Mouse (Mus musculus) layer of hippocampus, postnatal 14 days (tissue): ENCODE measurements around the gene Mapk8ip2. TPM values are rescaled to one million over a fixed set of nuclear protein-coding genes. Genes with fewer than 3 reads are reported as not detected.
"Not testable (repeated sequence)": the region's sequence is repeated elsewhere in the genome, so short reads cannot be mapped to it uniquely, and the experiment has no call there.

ENCODE experiments used
- DNase-seq, 2 experiments: peaks; one replicate each; pipeline ENCODE4 v3.0.0; 2021 to 2022; ENCODE audit warnings: low spot score in 2 of 2, mixed read lengths in 1 of 2
- long read RNA-seq, 2 experiments: library from polyadenylated mRNA; stranded (forward); transcript quantifications; one replicate each; pipeline ENCODE4 v2.0.0; 2021
- total RNA-seq, 2 experiments: library from RNA; stranded (reverse); gene quantifications; 2 replicates each; pipeline ENCODE4 v1.2.3; 2021

Gene Mapk8ip2
- 100 to 1,000 TPM; 195 to 198 TPM for total RNA-seq
- long read RNA-seq, experiment 1, full-length matches to known transcripts, result 75 of 127 reads
- long read RNA-seq, experiment 1, partial matches to known transcripts, result 32 of 127 reads
- long read RNA-seq, experiment 1, other reads (novel, unspliced or antisense), result 20 of 127 reads
- long read RNA-seq, experiment 2, full-length matches to known transcripts, result 99 of 164 reads
- long read RNA-seq, experiment 2, partial matches to known transcripts, result 52 of 164 reads
- long read RNA-seq, experiment 2, other reads (novel, unspliced or antisense), result 13 of 164 reads

- DNase-seq, result peak in 1 of 2 experiments; percentile 67
These were observed at the start of gene Mapk8ip2 for GRCm38 (mm10) chr15:89453865-89454478. Gene Mapk8ip2 (plus strand): TSS chr15:89453913.

GRCm38 (mm10) chr15:89404831-89405623, 48.7 kb upstream of the Mapk8ip2 start:
- DNase-seq, result no peak

GRCm38 (mm10) chr15:89406691-89407090, 47.0 kb upstream of the Mapk8ip2 start:
- DNase-seq, result no peak

- DNase-seq, result no peak
These were observed 43.6 kb upstream of the Mapk8ip2 start, which contains the start of gene Syce3 for GRCm38 (mm10) chr15:89410118-89410517. Gene Syce3 (minus strand): TSS chr15:89410503.

GRCm38 (mm10) chr15:89415282-89415681, 38.4 kb upstream of the Mapk8ip2 start:
- DNase-seq, result no peak

- DNase-seq, result no peak
These were observed 31.8 kb upstream of the Mapk8ip2 start for GRCm38 (mm10) chr15:89421938-89422337.

- DNase-seq, result no peak
These were observed 29.1 kb upstream of the Mapk8ip2 start for GRCm38 (mm10) chr15:89424621-89425020.

GRCm38 (mm10) chr15:89425711-89426121, 28.0 kb upstream of the Mapk8ip2 start, which contains the start of gene Cpt1b:
Gene Cpt1b (minus strand): TSS chr15:89425863.
- DNase-seq, result no peak

GRCm38 (mm10) chr15:89426716-89427115, 27.0 kb upstream of the Mapk8ip2 start:
- no peak for DNase-seq

- DNase-seq, result no peak
These were observed 25.4 kb upstream of the Mapk8ip2 start for GRCm38 (mm10) chr15:89428136-89428790.

GRCm38 (mm10) chr15:89428821-89429351, 24.8 kb upstream of the Mapk8ip2 start:
- DNase-seq, result no peak

- DNase-seq, result peak; percentile 91 to 95
These were observed 24.1 kb upstream of the Mapk8ip2 start, which contains the start of the genes C730034F03Rik, Gm44502 and Chkb for GRCm38 (mm10) chr15:89429352-89430221. Gene C730034F03Rik (plus strand): TSS chr15:89429589. Gene Gm44502 (minus strand): TSS chr15:89429696. Gene Chkb (minus strand): TSS chr15:89429908.

- DNase-seq, result no peak
These were observed 23.4 kb upstream of the Mapk8ip2 start for GRCm38 (mm10) chr15:89430341-89430740.

GRCm38 (mm10) chr15:89430771-89431170, 22.9 kb upstream of the Mapk8ip2 start:
- DNase-seq, result not testable (repeated sequence)

GRCm38 (mm10) chr15:89431271-89431670, 22.4 kb upstream of the Mapk8ip2 start:
- DNase-seq, result no peak

GRCm38 (mm10) chr15:89431806-89432205, 21.9 kb upstream of the Mapk8ip2 start:
- DNase-seq, result no peak

GRCm38 (mm10) chr15:89432946-89433345, 20.8 kb upstream of the Mapk8ip2 start:
- DNase-seq, result no peak

GRCm38 (mm10) chr15:89434136-89434535, 19.6 kb upstream of the Mapk8ip2 start:
- DNase-seq, result no peak

GRCm38 (mm10) chr15:89435878-89436277, 17.8 kb upstream of the Mapk8ip2 start:
- DNase-seq, result no peak
